ENCODE assay signal across 29 mouse cellular contexts in the genomic region with DNA sequence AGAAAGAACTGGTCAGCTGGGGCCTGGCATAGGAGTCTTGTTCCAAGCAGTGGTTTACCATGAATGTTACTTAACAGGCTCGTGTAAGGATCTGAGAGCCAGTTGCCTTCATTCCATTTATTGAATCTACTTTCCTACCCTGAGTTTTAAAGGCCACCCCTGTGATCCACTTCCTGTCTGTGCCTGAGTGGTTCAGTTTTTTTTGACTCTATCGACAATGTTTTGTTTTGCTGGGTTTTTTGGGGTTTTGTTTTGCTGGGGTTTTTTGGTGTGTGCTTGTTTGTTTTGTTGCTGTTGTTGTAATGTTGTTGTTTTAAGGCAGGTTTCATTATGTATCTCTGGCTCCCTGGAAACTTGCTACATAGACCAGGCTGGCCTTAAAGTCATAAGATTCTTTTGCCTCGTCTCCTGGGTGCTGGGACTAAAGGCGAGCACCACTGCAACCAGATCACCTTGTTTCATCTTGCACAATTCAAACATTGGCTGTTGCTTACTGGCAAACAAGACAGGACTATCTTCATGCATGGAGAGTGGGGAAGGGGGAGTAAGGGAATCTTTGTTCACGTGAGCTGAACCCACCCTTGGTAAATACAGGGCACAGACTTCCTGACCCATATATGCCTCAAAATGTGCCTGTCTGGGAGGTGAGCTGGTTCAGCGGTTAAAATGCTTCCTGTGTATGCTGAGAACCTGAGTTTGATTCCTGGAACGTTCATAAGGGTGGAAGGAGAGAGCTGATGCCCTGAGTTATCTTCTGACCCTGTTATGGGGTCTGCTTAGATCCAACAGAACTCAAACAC. TPM values are rescaled to one million over a fixed set of nuclear protein-coding genes. Genes with fewer than 3 reads are reported as not detected.
A peak's percentile ranks its signal among the peaks of the same experiment; 100 is the strongest.
DNase-seq lines count a peak whose midpoint lies in the region; ATAC-seq and TF ChIP-seq lines count a peak whose summit lies in the region.
"Had no signal": no experiment of that assay in that cellular context is flagged by ENCODE, and none has a peak within 500 bp of the region (broad histone marks: within the 10 kb centered on the region; RNA-seq: fewer than 3 reads in every experiment).

No protein-coding gene starts in this region.

- no peaks in the 10 kb centered on the region for H3K9me3 ChIP-seq in liver, embryonic 16.5 days (replicated peaks; ENCODE audit: control insufficient read depth, low read length)
- H3K9me3 ChIP-seq in intestine, embryonic 15.5 days: no peaks in the 10 kb centered on the region
- H3K9me3 ChIP-seq in hindbrain, embryonic 11.5 days (ENCODE audit: control insufficient read depth, low read length): no peaks in the 10 kb centered on the region
- H3K9me3 ChIP-seq: embryonic facial prominence, embryonic 10.5 days; forebrain, embryonic 13.5 days; heart, embryonic 10.5 days; hindbrain, embryonic 12.5 days; limb, embryonic 10.5 days; liver, embryonic 13.5 days; midbrain, embryonic 12.5 days; neural tube, embryonic 12.5 days; stomach, embryonic 15.5 days had no signal

- no peak for TF ChIP-seq CTCF in bone marrow macrophage, adult 2 months (IDR thresholded peaks at IDR 0.05; ENCODE audit: low read depth, low read length)

- H3K9ac ChIP-seq in liver, embryonic 16.5 days (ENCODE audit: low read depth, low read length): no peak overlapping the region
- H3K9ac ChIP-seq in intestine, embryonic 15.5 days: no peak overlapping the region
- H3K9ac ChIP-seq in hindbrain, embryonic 11.5 days (ENCODE audit: low read depth, low read length): no peak overlapping the region
- H3K9ac ChIP-seq: forebrain, embryonic 13.5 days; hindbrain, embryonic 12.5 days; liver, embryonic 13.5 days; midbrain, embryonic 12.5 days; neural tube, embryonic 12.5 days; stomach, embryonic 15.5 days had no signal

- no peak for TF ChIP-seq POLR2A in bone marrow macrophage, adult 2 months (IDR thresholded peaks at IDR 0.05; ENCODE audit: borderline replicate concordance, low read depth, low read length)

- no peak for ATAC-seq in liver, embryonic 16.5 days (ENCODE audit: low read depth)
- peak; percentile 56; the same call in 1 of the 2 replicates for ATAC-seq in intestine, embryonic 15.5 days
- ATAC-seq in erythroblast, adult 5-6 weeks (replicated peaks; ENCODE audit: low FRiP score, poor library complexity, severe bottlenecking): no peak
- no peak for ATAC-seq in hindbrain, embryonic 11.5 days (ENCODE audit: low FRiP score)
- ATAC-seq: forebrain, embryonic 13.5 days had no signal

- H3K4me3 ChIP-seq in liver, embryonic 16.5 days (ENCODE audit: low read depth, low read length): no peak overlapping the region
- H3K4me3 ChIP-seq in bone marrow macrophage, adult 2 months (ENCODE audit: insufficient read depth, low read length): no peak overlapping the region
- H3K4me3 ChIP-seq in intestine, embryonic 15.5 days (replicated peaks): no peak overlapping the region
- H3K4me3 ChIP-seq in hindbrain, embryonic 11.5 days (ENCODE audit: low read depth, low read length): no peak overlapping the region
- H3K4me3 ChIP-seq: embryonic facial prominence, embryonic 10.5 days; erythroblast, embryonic 14.5 days; forebrain, embryonic 13.5 days; heart, embryonic 10.5 days; hindbrain, embryonic 12.5 days; left cerebral cortex, adult 2 months; limb, embryonic 10.5 days; liver, embryonic 13.5 days; midbrain, embryonic 12.5 days; neural tube, embryonic 12.5 days; stomach, embryonic 15.5 days had no signal

- H3K27me3 ChIP-seq in liver, embryonic 16.5 days (ENCODE audit: control insufficient read depth, insufficient read depth, low read depth, low read length): no peaks in the 10 kb centered on the region
- H3K27me3 ChIP-seq in intestine, embryonic 15.5 days (replicated peaks): no peaks in the 10 kb centered on the region
- no peaks in the 10 kb centered on the region for H3K27me3 ChIP-seq in hindbrain, embryonic 11.5 days (ENCODE audit: control insufficient read depth, insufficient read depth, low read length)
- H3K27me3 ChIP-seq: forebrain, embryonic 13.5 days; hindbrain, embryonic 12.5 days; liver, embryonic 13.5 days; midbrain, embryonic 12.5 days; neural tube, embryonic 12.5 days; stomach, embryonic 15.5 days had no signal

- H3K27ac ChIP-seq in liver, embryonic 16.5 days (ENCODE audit: low read length): peak overlapping the region; percentile 35; the same call in 1 of the 2 replicates
- H3K27ac ChIP-seq in bone marrow macrophage, adult 2 months (ENCODE audit: insufficient read depth, low read depth, low read length): 0 out of 2 replicates have a peak overlapping the region, but pooled peaks have one; percentile 0
- no peak overlapping the region; the same call in 1 of the 2 replicates for H3K27ac ChIP-seq in intestine, embryonic 15.5 days
- H3K27ac ChIP-seq in hindbrain, embryonic 11.5 days (ENCODE audit: low read depth, low read length): no peak overlapping the region
- H3K27ac ChIP-seq: embryonic facial prominence, embryonic 10.5 days; forebrain, embryonic 13.5 days; heart, embryonic 10.5 days; hindbrain, embryonic 12.5 days; left cerebral cortex, adult 2 months; limb, embryonic 10.5 days; liver, embryonic 13.5 days; midbrain, embryonic 12.5 days; neural tube, embryonic 12.5 days; stomach, embryonic 15.5 days had no signal

- H3K4me1 ChIP-seq in liver, embryonic 16.5 days (ENCODE audit: control insufficient read depth, low read depth, low read length): peaks cover 4% of the 10 kb centered on the region
- peaks cover 37% of the 10 kb centered on the region for H3K4me1 ChIP-seq in bone marrow macrophage, adult 2 months (ENCODE audit: control insufficient read depth, insufficient read depth, low read length)
- H3K4me1 ChIP-seq in intestine, embryonic 15.5 days (replicated peaks): 0 out of 2 replicates have a peak, but pooled peaks cover 6% of the 10 kb centered on the region
- no peaks in the 10 kb centered on the region for H3K4me1 ChIP-seq in hindbrain, embryonic 11.5 days (replicated peaks; ENCODE audit: control insufficient read depth, insufficient read depth, low read length)
- H3K4me1 ChIP-seq: forebrain, embryonic 13.5 days; hindbrain, embryonic 12.5 days; limb, embryonic 10.5 days; liver, embryonic 13.5 days; midbrain, embryonic 12.5 days; neural tube, embryonic 12.5 days; stomach, embryonic 15.5 days had no signal

- H3K4me2 ChIP-seq in liver, embryonic 16.5 days (ENCODE audit: low read depth, low read length): no peak overlapping the region
- H3K4me2 ChIP-seq in intestine, embryonic 15.5 days (replicated peaks): no peak overlapping the region
- no peak overlapping the region for H3K4me2 ChIP-seq in hindbrain, embryonic 11.5 days (replicated peaks; ENCODE audit: low read depth, low read length)
- H3K4me2 ChIP-seq: forebrain, embryonic 13.5 days; hindbrain, embryonic 12.5 days; liver, embryonic 13.5 days; midbrain, embryonic 12.5 days; neural tube, embryonic 12.5 days; stomach, embryonic 15.5 days had no signal

- H3K36me3 ChIP-seq in liver, embryonic 16.5 days (ENCODE audit: control insufficient read depth, insufficient read depth): no peaks in the 10 kb centered on the region
- no peaks in the 10 kb centered on the region for H3K36me3 ChIP-seq in intestine, embryonic 15.5 days
- H3K36me3 ChIP-seq in hindbrain, embryonic 11.5 days (ENCODE audit: control insufficient read depth, insufficient read depth, low read length): no peaks in the 10 kb centered on the region
- H3K36me3 ChIP-seq: embryonic facial prominence, embryonic 10.5 days; heart, embryonic 10.5 days; hindbrain, embryonic 12.5 days; limb, embryonic 10.5 days; liver, embryonic 13.5 days; midbrain, embryonic 12.5 days; neural tube, embryonic 12.5 days; stomach, embryonic 15.5 days had no signal

- DNase-seq in liver: no peak
- peak; percentile 33 for DNase-seq in thymus, postnatal 14 days
- DNase-seq in hindbrain, embryonic 11.5 days (ENCODE audit: low spot score): no peak
- DNase-seq in cerebellum, postnatal 25 days: no peak
- DNase-seq: adrenal gland, adult 8-10 months; cerebellum, adult 18-20 months; gastrocnemius, postnatal 25 days; kidney, adult 9 months; kidney, postnatal 25 days; liver, embryonic 13.5 days; right cerebral cortex, adult 18-20 months had no signal

- WGBS in liver, embryonic 16.5 days (ENCODE audit: insufficient replicate concordance): 29% methylated on average over 7 of the region's 7 CpGs
- 50% methylated on average over 7 of the region's 7 CpGs for WGBS in intestine, embryonic 15.5 days
- 73% methylated on average over 7 of the region's 7 CpGs for WGBS in hindbrain, embryonic 11.5 days

RNA-seq across cellular contexts. Expression of a gene that starts 34.5 kb away (rescaled TPM):
- polyA plus RNA-seq in liver, embryonic 16.5 days (2015; fragmentation: Nextera tagmentation; extraction: Ambion mirVana): 0.30 and 0.34 TPM in 2 replicates
- polyA plus RNA-seq in bone marrow macrophage, adult 2 months (2012; ENCODE audit: insufficient read depth, insufficient read length, missing spikeins): not detected in 2 replicates
- 0.47 and 0.55 TPM in 2 replicates for polyA plus RNA-seq in intestine, embryonic 15.5 days (2015; fragmentation: Nextera tagmentation; extraction: Ambion mirVana)
- not detected in 2 replicates for total RNA-seq in erythroblast, adult 5-6 weeks (2015; ENCODE audit: low replicate concordance)
- total RNA-seq in erythroblast, adult 5-6 weeks (2017; ENCODE audit: low replicate concordance): 0.14 TPM in 1 of 2 replicates, not detected in the other
- polyA plus RNA-seq in hindbrain, embryonic 11.5 days (2014; fragmentation: Nextera tagmentation; extraction: Ambion mirVana): not detected in 2 replicates
- total RNA-seq: gastrocnemius, postnatal 25 days; layer of hippocampus, adult 8-10 months; left cerebral cortex, adult 2 months had no signal
- polyA plus RNA-seq: brain, embryonic 14.5 days; embryonic facial prominence, embryonic 10.5 days; erythroblast, embryonic 14.5 days; forebrain, embryonic 13.5 days; heart, embryonic 10.5 days; heart, postnatal 0 days; hindbrain, embryonic 12.5 days; limb, embryonic 10.5 days; liver, embryonic 13.5 days; lung, embryonic 16.5 days; midbrain, embryonic 12.5 days; neural tube, embryonic 12.5 days; stomach, embryonic 15.5 days had no signal

Comparison
In these comparisons a context has a peak if more than half of its experiments do, and no peak if none do; other contexts are left out.
1. H3K27ac ChIP-seq: peak in liver, embryonic 16.5 days (single experiment) and bone marrow macrophage, adult 2 months (single experiment); none in intestine, embryonic 15.5 days (single experiment) and hindbrain, embryonic 11.5 days (single experiment).